Mouse (Mus musculus) granulocyte monocyte progenitor cell, adult 5-6 weeks (primary cell): ENCODE measurements around the gene S1pr1. TPM values are rescaled to one million over a fixed set of nuclear protein-coding genes. Genes with fewer than 3 reads are reported as not detected.

Source experiments
- ATAC-seq: replicated peaks from 2 replicates; pipeline ENCODE4 v1.8.0; 2016; ENCODE audit warnings: mild to moderate bottlenecking, moderate TSS enrichment, inconsistent platforms; ENCODE audit not compliant: poor library complexity, severe bottlenecking
- total RNA-seq, 2 experiments: library from RNA; stranded (forward) in 1 of 2; stranded (reverse) in 1 of 2; fragments of 200-712, 200-1000 nt in 1 of 2; fragments of >200 nt in 1 of 2; fragmentation: Nextera tagmentation in 1 of 2; gene quantifications; 2 replicates each; pipeline ENCODE4 v1.2.3; 2014 to 2017

Gene S1pr1
- total RNA-seq, 2 experiments from 2014 or later = 1.0 to 1.6 TPM

- ATAC-seq = peak; percentile 13; the same call in 1 of the 2 replicates
Measured at GRCm38 (mm10) chr3:115713417-115714048, 1.3 kb downstream of the S1pr1 start.

DNA sequence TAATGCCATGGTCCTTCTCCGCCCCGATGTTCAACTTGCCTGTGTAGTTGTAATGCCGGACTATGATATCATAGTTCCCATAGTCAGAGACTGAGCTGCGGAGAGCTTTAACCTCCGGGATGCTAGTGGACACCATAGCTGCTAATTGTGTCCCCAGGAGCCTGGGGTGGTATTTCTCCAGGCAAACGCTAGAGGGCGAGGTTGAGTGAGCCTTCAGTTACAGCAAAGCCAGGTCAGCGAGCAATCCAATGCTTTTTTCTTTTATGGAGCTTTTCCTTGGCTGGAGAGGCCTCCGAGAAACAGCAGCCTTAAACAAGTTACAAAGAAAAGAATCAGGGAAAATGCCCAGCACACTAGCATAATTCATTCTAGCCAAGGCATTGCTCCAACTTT lies 2.1 kb downstream of the S1pr1 start:
- peak; percentile 36 for ATAC-seq

DNA sequence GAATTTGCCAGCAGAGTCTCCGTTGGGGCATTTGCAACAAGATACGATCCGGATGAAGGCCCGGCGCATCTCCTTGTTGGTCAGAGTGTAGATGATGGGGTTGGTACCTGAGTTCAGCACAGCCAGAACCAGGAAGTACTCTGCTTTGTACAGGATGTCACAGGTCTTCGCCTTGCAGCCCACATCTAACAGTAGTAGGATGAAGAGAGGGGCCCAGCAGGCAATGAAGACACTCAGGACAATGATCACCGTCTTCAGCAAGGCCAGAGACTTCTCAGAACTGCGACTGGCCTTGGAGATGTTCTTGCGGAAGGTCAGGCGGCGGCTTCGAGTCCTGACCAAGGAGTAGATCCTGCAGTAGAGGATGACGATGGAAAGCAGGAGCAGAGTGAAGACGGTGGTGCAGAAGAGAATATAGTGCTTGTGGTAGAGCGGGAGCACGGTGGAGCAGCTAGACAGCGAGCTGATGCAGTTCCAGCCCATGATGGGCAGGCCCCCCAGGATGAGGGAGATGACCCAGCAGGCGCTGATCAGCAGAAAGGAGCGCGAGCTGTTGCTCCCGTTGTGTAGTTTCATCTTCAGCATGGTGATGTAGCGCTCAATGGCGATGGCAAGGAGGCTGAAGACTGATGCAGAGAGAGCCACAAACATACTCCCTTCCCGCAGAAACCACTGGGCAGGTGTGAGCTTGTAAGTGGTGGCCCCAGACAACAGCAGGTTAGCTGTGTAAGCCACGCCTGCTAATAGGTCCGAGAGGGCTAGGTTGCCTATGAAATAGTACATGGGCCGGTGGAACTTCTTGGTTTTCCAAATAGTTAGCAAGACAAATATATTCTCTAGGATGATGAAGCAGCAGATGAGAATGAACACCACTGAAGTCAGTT lies 2.7 kb downstream of the S1pr1 start:
- ATAC-seq = no peak

DNA sequence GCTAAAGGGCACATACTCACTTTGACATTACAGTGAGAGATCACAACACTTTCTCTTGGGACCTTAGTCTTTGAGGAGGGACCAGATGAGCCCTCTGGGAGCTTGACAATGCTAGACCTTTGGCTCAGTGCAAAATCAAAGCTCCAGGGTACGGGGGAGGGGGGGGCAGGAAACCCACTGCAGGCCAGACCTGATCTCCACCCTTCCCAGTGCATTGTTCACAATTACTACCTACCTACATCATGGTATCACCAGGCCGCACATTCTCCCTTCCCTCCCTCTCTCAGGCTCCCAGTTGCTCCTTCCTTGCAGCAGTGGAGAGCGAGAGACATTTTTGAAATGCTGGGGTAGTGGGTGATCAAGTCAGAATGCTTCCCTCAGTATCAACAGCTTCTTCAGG lies 3.5 kb downstream of the S1pr1 start:
- no peak for ATAC-seq

GRCm38 (mm10) chr3:115710051-115710450 lies 4.8 kb downstream of the S1pr1 start:
- no peak for ATAC-seq

DNA sequence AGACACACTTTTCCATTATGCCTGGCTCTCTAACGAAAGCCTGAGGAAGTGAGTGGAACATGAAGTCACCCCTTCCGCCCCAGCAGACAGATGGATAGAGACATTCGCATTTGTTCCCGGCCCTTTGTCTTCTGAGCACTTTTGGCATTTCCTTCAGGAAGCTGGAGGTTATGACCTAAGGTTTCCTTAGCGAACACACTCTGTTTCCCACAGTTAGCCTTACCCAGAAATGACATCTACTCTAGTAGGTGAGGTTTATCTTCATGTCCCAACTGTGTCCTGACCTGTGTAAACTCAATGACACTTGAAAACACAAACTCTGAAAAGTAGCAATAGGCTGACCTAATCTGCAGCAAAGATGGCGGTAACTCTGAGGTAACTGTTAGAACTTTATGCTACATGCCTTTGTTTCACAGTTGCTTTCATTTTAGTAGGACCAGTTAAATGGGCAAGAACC lies 5.7 kb downstream of the S1pr1 start:
- ATAC-seq = no peak

GRCm38 (mm10) chr3:115706736-115707135 lies 8.1 kb downstream of the S1pr1 start:
- ATAC-seq = no peak

GRCm38 (mm10) chr3:115704254-115704908 lies 10.5 kb downstream of the S1pr1 start:
- peak; percentile 71 for ATAC-seq

GRCm38 (mm10) chr3:115703720-115704119 lies 11.2 kb downstream of the S1pr1 start:
- no peak for ATAC-seq

GRCm38 (mm10) chr3:115702089-115702488 lies 12.8 kb downstream of the S1pr1 start:
- peak; percentile 76 for ATAC-seq

DNA sequence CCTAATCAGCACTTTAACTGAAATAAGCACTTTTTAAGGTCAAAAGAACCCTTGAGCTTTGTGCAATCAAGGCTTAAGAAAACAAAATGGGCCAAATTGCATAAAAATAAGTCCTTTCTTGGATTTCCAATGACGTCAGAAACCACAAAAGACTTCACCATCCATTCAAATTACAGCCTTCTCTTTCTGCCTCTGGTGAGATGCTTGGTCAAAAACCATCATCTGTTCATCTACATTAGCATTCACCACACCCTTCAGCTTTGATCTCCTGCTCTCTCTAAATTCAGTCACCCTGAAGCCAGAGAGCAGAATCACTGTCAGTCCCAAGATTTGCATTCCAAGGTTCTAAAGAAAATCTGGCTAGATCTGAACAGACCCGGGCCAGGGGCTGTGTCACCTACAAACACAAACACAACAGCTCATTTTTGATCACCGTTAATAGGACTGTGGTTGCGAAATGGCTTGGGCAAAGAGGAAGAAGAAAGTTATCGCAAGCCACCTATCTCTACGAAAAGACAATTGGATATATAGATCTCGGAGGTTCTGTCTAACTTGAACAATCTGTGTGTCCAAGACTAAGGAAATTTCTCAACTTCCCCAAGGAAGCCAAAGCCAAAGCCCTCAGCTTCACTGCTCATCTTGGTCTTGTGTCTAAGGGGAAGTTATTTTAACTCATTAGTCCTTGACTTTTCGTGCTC lies 19.5 kb downstream of the S1pr1 start:
- peak; percentile 66 for ATAC-seq

- peak; percentile 20 for ATAC-seq
Measured at GRCm38 (mm10) chr3:115694168-115694567, 20.7 kb downstream of the S1pr1 start.

- ATAC-seq = peak; percentile 21
Measured at GRCm38 (mm10) chr3:115693390-115693789, 21.5 kb downstream of the S1pr1 start.

- no peak for ATAC-seq
Measured at GRCm38 (mm10) chr3:115692857-115693256, 22.0 kb downstream of the S1pr1 start.

GRCm38 (mm10) chr3:115692384-115692783 lies 22.5 kb downstream of the S1pr1 start:
- peak; percentile 47 for ATAC-seq

DNA sequence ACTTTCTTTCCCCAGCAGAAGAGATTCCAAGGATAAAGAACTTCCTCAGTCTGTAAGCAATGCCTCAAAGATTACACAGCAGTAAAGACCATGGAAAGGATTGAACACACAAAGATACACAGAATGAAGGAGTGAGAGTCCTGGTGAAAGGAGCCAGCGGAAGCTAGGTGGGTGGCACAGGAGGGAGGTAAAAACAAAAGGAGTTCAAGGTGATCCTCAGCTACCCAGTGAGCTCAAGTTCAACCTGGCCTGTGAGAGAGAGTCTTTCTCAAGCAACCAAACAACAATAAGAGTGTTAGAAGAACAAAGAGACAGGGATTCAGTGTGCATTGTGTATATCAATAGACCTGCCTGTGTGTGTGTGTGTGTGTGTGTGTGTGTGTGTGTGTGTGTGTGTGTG lies 25.0 kb downstream of the S1pr1 start:
- ATAC-seq = no peak

DNA sequence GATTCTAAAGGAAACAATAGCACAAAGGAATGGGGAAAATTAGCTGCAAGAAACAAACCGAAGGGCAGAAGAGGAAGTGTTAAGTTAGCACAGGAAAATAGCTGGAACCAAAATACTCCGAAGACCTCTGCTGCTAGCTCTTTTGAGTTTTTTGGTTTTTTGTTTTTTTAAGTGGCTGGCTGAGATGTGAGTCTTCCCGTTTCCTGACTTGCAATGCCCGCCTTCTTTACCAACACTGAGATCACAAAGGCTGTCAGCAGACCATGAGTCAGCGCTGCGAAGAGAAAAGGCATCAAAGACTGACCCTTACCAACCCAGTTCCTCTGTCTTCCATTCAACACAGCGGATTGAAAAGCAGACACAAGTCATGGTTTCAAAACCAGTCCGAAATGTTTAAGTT lies 25.5 kb downstream of the S1pr1 start:
- ATAC-seq = peak; percentile 72

DNA sequence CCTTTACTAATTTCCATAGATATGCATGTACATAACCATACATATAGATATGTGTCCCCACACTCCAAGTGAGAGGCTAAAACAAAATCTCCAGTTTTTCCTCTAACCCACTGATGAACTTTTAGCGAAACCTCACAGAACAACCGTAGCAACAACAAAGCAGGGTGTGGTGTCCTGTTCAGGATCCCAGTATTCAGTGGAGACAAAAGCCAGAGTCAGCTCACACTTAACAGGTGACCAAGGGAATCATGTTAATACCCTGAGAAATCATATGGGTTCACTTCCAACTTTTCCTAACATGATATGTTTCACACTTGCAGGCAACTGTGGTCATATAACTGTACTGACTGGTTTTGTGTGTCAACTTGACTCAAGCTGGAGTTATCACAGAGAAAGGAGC lies 27.1 kb downstream of the S1pr1 start:
- ATAC-seq = no peak

DNA sequence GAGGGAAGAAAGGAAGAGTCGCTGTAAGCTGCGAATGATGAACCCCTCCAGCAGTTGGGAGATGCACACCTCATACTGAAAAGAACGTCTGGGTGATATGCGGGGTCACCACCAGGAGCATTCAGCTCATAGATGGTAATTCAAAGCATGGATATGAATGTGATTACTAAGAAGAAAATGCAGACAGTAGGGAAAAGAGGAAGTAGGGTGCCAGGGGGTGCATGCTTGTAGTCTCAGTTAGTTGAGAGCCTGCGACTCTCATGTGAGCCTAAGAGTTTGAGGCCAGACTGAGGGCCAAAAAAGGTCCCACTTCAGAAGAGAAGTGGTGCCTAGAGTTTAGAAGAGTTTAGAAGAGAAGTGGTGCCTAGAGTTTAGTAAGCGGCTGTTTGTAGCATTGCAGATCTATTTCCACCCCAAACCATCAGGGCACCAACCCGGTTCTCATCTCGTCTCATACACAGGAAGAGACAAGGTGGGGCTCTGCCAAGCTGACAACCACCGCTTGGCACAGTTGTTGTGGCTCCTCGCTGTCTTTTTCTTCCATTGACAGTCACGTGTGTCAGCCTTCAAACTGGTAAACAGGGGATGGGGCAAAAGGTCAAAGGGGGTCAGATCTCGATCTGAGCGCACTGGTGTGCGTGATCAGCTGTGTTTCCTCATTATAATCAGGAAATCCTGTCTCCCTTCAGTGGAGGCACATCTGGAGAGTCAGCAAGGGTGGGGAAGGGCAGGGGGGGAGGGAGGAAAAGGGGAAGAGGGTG lies 32.4 kb downstream of the S1pr1 start:
- ATAC-seq = peak; percentile 84

- ATAC-seq = no peak
Measured at GRCm38 (mm10) chr3:115681184-115681583, 33.7 kb downstream of the S1pr1 start.
